Mouse (Mus musculus): ENCODE data around the gene Paqr7.

- no peak for TF ChIP-seq POLR2A (IDR thresholded peaks at IDR 0.05; ENCODE audit: insufficient read depth, low read depth, low read length)
- TF ChIP-seq EP300 (IDR thresholded peaks at IDR 0.05; ENCODE audit: insufficient read depth, low read depth, low read length), result no peak
- no peak for TF ChIP-seq CTCF (IDR thresholded peaks at IDR 0.05)
These were observed 62.1 kb downstream of the Paqr7 start for GRCm38 (mm10) chr4:134558570-134559113.

Data from heart, adult 2 months (tissue).